Mouse (Mus musculus) midbrain, embryonic 15.5 days (tissue): ENCODE data around the gene Sdk2. TPM values are rescaled to one million over a fixed set of nuclear protein-coding genes. Genes with fewer than 3 reads are reported as not detected.

Experiments used
- ATAC-seq: fragments of 200-750 bp; cut with Nextera tagmentation; replicated peaks from 2 replicates; pipeline ENCODE4 v1.8.0; 2017; ENCODE audit warnings: moderate TSS enrichment
- H3K27ac ChIP-seq: fragments of 300-500 bp; sonication (generic); 2 replicates; pipeline ENCODE4 v1.5.1; 2015; ENCODE audit warnings: mild to moderate bottlenecking, inconsistent platforms
- H3K27me3 ChIP-seq: fragments of 300-500 bp; sonication (generic); replicated peaks from 2 replicates; pipeline ENCODE4 v1.6.1; 2015; ENCODE audit warnings: inconsistent platforms
- H3K36me3 ChIP-seq: fragments of 300-500 bp; sonication (generic); replicated peaks from 2 replicates; pipeline ENCODE4 v1.6.1; 2015; ENCODE audit warnings: inconsistent platforms
- H3K4me1 ChIP-seq: fragments of 300-500 bp; sonication (generic); 2 replicates; pipeline ENCODE4 v1.6.1; 2015; ENCODE audit warnings: inconsistent platforms
- H3K4me2 ChIP-seq: fragments of 300-500 bp; sonication (generic); 2 replicates; pipeline ENCODE4 v1.6.1; 2015; ENCODE audit warnings: inconsistent platforms, mild to moderate bottlenecking, moderate library complexity
- H3K4me3 ChIP-seq: fragments of 300-500 bp; sonication (generic); 2 replicates; pipeline ENCODE4 v1.5.1; 2015; ENCODE audit warnings: mild to moderate bottlenecking, inconsistent platforms
- H3K9ac ChIP-seq: fragments of 300-500 bp; sonication (generic); 2 replicates; pipeline ENCODE4 v1.6.1; 2015; ENCODE audit warnings: mild to moderate bottlenecking, inconsistent platforms
- H3K9me3 ChIP-seq: fragments of 300-500 bp; sonication (generic); 2 replicates; pipeline ENCODE4 v1.6.1; 2016; ENCODE audit warnings: inconsistent platforms
- WGBS: fragments of 180-500 bp; shearing (Covaris S2); methylation state at CpG from one replicate; pipeline ENCODE4 v1.1.7; 2015; ENCODE audit warnings: mixed read lengths; 5-methylcytosine and 5-hydroxymethylcytosine counted together
- polyA plus RNA-seq: library from polyadenylated mRNA; unstranded; fragments of >200 nt; fragmentation: Nextera tagmentation; extraction: Ambion mirVana; gene quantifications from 2 replicates; pipeline ENCODE4 v1.2.1, GENCODE M21; 2015

Sdk2 gene
- polyA plus RNA-seq, 1 experiment from 2014 or later = 6.0 TPM

DNA sequence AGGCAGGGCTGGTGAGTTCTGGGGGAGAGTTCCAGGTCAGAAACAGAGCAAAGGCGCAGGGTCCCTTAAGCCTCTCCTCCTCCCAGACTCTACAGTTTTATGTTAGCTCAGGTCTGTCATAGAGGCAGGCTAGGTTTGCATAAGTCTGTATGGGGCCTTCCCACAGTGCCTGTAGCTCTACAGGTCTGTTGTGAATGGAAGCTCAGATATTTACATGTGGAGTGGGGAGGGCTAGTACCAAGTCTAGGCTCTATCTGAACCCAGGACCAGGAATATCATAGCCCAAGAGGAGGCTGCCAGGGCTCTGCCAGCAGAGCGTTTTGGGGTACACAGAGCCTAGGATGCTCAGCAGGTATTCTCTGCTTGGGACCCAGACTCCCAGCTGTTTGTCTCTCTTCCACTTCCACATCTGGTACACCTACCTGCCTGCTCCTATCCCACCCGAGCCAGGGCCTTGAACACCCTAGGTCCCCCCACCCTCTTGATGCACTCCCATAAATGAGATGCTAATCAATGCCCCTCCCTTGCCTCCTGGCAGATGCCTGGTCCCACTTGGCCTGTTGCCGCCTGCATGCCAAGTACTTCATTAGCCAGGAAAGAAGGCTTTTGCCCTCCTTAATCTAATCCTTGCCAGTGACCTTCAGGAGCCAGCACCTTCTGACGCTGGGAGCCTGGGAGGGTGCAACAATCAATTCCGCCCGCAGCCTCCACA, 115.8 kb downstream of the Sdk2 start:
- WGBS = 27% methylated on average over 7 of the region's 7 CpGs
- Histone ChIP-seq H3K4me2 (peak overlapping the region; percentile 2; the same call in 1 of the 2 replicates), H3K4me1 (peaks cover 28% of the 10 kb centered on the region), H3K4me3 (no peak overlapping the region), H3K27ac (peak overlapping the region; percentile 11; the same call in 1 of the 2 replicates), H3K9ac (no peak overlapping the region), H3K36me3 (no peaks in the 10 kb centered on the region), H3K9me3 (no peaks in the 10 kb centered on the region), H3K27me3 (0 out of 2 replicates have a peak, but pooled peaks cover 3% of the 10 kb centered on the region)
- peak; percentile 55; the same call in 1 of the 2 replicates for ATAC-seq

DNA sequence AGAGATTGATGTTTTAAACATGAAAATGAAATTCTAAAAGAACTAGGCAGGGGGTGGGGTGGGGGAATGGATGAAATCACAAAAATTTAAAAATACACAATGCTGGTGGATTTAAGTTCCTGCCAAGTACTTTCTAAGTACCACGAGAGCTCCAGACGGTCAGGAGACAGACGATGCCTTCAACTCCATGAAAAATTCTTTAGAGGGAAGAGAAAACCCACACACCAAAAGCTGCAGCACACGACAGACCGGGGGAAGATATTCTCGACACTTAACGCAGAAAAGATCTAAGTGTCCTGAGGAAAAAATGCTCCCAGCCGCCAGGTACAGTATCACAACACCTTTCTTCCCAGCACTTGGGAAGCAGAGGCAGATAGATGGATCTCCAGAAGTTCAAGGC, 118.2 kb downstream of the Sdk2 start:
- H3K27ac ChIP-seq = no peak overlapping the region
- H3K4me2 ChIP-seq = no peak overlapping the region
- no peak overlapping the region for H3K4me3 ChIP-seq
- no peak overlapping the region for H3K9ac ChIP-seq
- no peaks in the 10 kb centered on the region for H3K36me3 ChIP-seq
- peaks cover 31% of the 10 kb centered on the region for H3K4me1 ChIP-seq
- WGBS = 80% methylated on average over 8 of the region's 8 CpGs
- 0 out of 2 replicates have a peak, but pooled peaks cover 3% of the 10 kb centered on the region for H3K27me3 ChIP-seq
- no peak for ATAC-seq
- H3K9me3 ChIP-seq = no peaks in the 10 kb centered on the region

DNA sequence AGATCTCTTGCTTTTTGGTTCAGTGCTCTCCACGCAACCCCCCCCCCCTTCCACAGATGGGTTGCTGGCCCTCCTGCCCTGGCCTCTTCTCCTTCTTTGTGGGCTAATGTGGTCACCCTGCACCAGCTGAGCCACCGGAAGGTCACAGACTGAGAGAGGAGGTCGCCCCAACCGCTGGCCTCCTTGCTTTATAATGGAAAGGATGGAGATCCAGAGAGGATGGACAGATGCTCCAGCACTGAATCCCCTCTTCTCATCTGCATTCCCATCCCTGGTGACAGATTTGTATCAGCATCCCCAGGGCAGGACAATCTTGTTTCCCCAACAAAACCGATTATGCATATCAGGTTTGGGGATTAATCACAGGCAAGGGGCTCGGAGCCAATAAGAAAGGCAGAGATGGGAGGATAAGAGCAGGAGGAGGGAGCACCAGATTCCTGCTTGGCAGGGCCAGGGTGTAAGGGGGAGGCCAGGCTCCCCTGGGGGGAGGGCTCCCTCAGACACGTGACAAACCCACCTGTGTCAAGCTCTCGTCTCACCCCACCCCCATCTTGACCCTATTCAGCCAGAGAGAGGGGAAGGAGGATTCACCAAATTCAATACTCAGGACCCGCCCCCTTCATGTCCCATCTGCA, 124.6 kb downstream of the Sdk2 start:
- peaks cover 18% of the 10 kb centered on the region for H3K4me1 ChIP-seq
- H3K9me3 ChIP-seq = no peaks in the 10 kb centered on the region
- H3K27me3 ChIP-seq = no peaks in the 10 kb centered on the region
- no peak overlapping the region for H3K4me2 ChIP-seq
- ATAC-seq = no peak
- no peak overlapping the region for H3K27ac ChIP-seq
- H3K4me3 ChIP-seq = no peak overlapping the region
- H3K36me3 ChIP-seq = no peaks in the 10 kb centered on the region
- no peak overlapping the region for H3K9ac ChIP-seq
- 29% methylated on average over 9 of the region's 9 CpGs for WGBS

DNA sequence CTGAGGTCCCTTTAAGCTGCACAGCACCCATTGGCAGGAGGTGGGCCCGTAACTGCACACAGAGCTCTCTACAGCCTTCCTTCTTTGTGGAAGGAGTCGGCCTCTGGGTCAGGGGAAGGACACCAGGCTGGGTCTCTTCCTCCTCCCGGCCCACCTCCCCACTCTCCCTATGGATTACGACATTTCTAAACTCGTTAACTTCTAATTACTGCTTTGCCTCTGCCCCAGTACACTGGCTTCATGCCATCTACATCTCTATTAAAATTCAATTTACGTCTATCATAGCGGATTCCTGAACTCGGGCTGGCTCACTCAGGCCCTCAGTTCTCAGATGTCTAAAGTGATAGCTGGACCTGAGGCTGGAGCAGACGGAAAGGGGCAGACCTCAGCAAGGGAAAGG, 133.2 kb downstream of the Sdk2 start:
- no peaks in the 10 kb centered on the region for H3K9me3 ChIP-seq
- H3K4me1 ChIP-seq = peaks cover 37% of the 10 kb centered on the region
- H3K9ac ChIP-seq = no peak overlapping the region
- H3K36me3 ChIP-seq = no peaks in the 10 kb centered on the region
- no peak overlapping the region for H3K27ac ChIP-seq
- no peaks in the 10 kb centered on the region for H3K27me3 ChIP-seq
- 44% methylated on average over 9 of the region's 9 CpGs for WGBS
- no peak overlapping the region for H3K4me2 ChIP-seq
- H3K4me3 ChIP-seq = no peak overlapping the region
- no peak for ATAC-seq

DNA sequence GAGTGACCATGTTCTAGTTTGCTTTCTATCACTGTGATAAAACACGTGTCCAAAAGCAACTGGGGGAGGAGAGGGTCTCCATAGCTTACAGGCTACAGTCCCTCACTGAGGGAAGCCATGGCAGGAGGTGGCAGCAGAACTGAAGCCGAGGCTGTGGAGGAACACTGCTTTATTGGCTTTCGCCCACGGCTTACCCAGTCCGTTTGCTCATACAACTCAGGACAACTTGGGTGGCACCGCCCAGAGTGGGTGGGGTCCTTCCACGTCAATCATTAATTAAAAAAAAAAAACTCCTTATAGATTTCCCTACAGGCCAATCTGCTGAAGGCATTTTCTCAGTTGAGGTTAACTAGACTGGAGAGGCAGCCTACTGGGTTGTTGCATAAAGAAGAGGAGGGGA, 133.9 kb downstream of the Sdk2 start:
- Histone ChIP-seq H3K9ac (no peak overlapping the region), H3K4me2 (no peak overlapping the region), H3K27me3 (no peaks in the 10 kb centered on the region), H3K27ac (no peak overlapping the region), H3K9me3 (no peaks in the 10 kb centered on the region), H3K36me3 (no peaks in the 10 kb centered on the region), H3K4me3 (no peak overlapping the region), H3K4me1 (peaks cover 44% of the 10 kb centered on the region)
- no peak for ATAC-seq
- 72% methylated on average over 7 of the region's 7 CpGs for WGBS

DNA sequence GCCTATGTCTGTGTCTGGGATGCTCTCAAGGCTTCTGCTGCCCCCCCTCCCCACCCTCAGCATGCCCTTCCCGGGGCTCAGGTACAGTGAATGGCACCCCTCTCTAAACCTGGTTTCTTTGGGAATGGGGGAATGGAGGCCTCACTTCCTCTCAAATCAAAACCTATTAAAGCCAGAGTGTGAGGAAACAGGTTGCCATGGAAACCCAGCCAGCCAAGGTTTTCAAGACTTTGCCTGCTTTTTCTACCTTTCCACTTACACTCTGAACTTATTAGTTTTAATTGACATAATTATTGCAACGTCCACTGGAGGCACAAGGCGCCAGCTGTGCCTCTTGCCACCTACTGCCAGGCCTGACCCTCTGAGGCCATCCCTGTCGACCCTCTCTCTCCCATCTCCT, 135.1 kb downstream of the Sdk2 start:
- Histone ChIP-seq H3K9ac (no peak overlapping the region), H3K36me3 (no peaks in the 10 kb centered on the region), H3K4me1 (peaks cover 51% of the 10 kb centered on the region), H3K27me3 (no peaks in the 10 kb centered on the region), H3K4me2 (no peak overlapping the region), H3K9me3 (no peaks in the 10 kb centered on the region), H3K4me3 (no peak overlapping the region), H3K27ac (peak overlapping the region; percentile 69)
- WGBS = 26% methylated on average over 4 of the region's 4 CpGs
- ATAC-seq = peak; percentile 41; the same call in 1 of the 2 replicates

DNA sequence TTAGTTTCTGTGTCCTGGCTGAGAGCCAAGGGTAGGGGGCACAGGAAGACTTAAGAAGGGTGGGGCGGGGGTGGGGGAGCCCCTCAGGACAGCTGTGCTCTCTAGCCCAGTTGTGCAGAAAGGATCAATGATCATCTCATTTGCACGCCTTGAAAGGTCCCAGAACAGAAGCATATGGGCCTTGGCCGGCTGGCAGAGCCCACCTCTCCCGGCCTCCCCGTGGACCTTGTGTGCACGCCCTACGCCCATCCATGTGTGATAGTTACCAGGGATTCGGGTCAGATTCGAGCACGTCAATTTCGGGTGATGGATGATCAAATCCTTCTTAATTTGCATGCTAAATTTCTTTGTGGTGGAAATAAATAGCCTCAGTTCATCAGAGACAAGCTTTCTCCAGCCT, 136.7 kb downstream of the Sdk2 start:
- H3K36me3 ChIP-seq = no peaks in the 10 kb centered on the region
- no peak overlapping the region for H3K4me2 ChIP-seq
- no peak for ATAC-seq
- no peak overlapping the region for H3K4me3 ChIP-seq
- H3K9me3 ChIP-seq = no peaks in the 10 kb centered on the region
- H3K9ac ChIP-seq = no peak overlapping the region
- 60% methylated on average over 11 of the region's 11 CpGs for WGBS
- peaks cover 47% of the 10 kb centered on the region for H3K4me1 ChIP-seq
- no peak overlapping the region for H3K27ac ChIP-seq
- no peaks in the 10 kb centered on the region for H3K27me3 ChIP-seq

DNA sequence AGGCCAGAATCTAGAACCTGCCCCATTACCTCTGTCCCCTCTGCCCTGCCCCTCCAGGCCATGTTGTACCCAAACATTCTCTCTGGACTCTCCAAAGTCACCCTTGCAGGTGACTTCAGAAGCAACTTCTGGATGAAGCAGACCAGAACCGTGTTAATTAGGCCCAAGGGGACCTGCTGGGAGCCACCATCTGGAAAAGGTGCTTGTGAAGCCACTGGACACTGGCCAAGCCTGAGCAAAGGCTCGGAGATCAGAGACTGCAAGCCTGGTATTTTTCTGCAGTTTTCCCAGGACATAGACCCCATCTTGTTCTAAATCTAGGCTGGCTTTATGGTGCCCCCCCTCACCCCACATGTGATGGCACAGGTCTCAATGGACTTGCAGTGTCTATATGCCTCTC, 138.0 kb downstream of the Sdk2 start:
- H3K4me3 ChIP-seq = no peak overlapping the region
- no peaks in the 10 kb centered on the region for H3K9me3 ChIP-seq
- H3K4me2 ChIP-seq = no peak overlapping the region
- no peak overlapping the region for H3K27ac ChIP-seq
- peaks cover 47% of the 10 kb centered on the region for H3K4me1 ChIP-seq
- H3K36me3 ChIP-seq = no peaks in the 10 kb centered on the region
- H3K9ac ChIP-seq = no peak overlapping the region
- ATAC-seq = no peak
- H3K27me3 ChIP-seq = no peaks in the 10 kb centered on the region
- 59% methylated on average over 2 of the region's 2 CpGs for WGBS

DNA sequence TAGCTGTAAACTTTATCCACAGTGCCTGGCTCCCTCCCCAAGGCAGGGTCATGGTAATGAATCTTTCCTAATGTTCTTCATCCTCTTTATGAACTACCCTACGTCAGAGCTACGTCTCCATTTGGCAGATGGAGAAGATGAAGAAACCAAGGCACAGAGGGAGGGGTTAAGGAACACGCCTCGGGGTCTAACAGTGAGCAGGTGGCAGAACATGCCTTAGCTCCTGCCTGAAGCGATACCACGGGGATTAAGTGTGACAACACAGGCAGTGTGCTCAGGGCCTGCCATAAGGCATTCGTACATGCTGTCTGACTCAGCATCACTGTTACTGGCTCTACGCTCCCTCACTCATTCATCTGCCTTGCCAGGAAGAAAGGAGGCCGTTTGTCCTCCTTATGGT, 138.6 kb downstream of the Sdk2 start:
- no peak for ATAC-seq
- Histone ChIP-seq H3K4me3 (no peak overlapping the region), H3K36me3 (no peaks in the 10 kb centered on the region), H3K4me1 (peaks cover 45% of the 10 kb centered on the region), H3K27me3 (no peaks in the 10 kb centered on the region), H3K4me2 (no peak overlapping the region), H3K27ac (no peak overlapping the region), H3K9me3 (no peaks in the 10 kb centered on the region), H3K9ac (no peak overlapping the region)
- WGBS = 55% methylated on average over 9 of the region's 9 CpGs

DNA sequence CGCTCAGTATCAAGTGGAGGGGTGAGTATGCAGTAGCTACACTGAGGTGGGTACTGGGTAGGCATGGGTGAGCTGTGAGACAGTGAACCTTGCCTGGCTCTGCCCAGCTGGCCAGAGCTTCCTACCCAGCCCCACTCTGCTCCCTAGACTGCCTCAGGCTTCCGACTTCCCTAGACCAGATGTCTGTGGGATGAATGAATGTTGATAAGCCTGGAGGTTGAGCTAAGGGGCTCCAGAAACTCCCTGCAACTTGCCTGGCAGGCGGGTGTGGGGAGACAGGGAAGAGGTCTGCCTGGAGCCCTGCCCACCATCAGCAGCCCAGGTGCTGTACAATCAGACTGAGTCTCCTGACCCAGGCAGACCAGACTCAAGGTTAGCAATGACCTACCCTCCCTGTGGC, 139.0 kb downstream of the Sdk2 start:
- no peak overlapping the region for H3K9ac ChIP-seq
- no peak for ATAC-seq
- no peaks in the 10 kb centered on the region for H3K36me3 ChIP-seq
- H3K9me3 ChIP-seq = no peaks in the 10 kb centered on the region
- WGBS = 84% methylated on average over 3 of the region's 3 CpGs
- H3K27me3 ChIP-seq = no peaks in the 10 kb centered on the region
- no peak overlapping the region for H3K4me3 ChIP-seq
- no peak overlapping the region for H3K27ac ChIP-seq
- H3K4me2 ChIP-seq = no peak overlapping the region
- H3K4me1 ChIP-seq = peaks cover 48% of the 10 kb centered on the region

DNA sequence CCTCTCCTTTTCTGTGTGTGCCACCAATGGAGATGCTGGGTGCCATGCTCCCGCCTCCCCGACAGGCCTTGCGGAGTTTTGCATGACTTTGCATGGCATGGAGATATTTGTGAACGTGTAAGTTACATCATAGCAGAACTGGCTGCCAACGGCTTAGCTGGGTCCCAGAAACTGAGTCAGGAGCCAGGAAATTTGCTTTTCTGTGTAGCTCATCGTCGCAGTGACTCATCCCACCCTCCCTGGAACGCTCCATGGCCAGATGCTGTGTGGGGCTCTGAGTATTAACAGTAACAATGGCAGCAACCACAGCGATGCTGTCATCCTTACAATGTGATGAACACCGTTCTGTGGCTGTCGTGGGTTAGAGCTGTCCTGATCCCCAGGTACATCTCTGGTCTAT, 139.6 kb downstream of the Sdk2 start:
- ATAC-seq = no peak
- 83% methylated on average over 11 of the region's 11 CpGs for WGBS
- H3K4me3 ChIP-seq = no peak overlapping the region

DNA sequence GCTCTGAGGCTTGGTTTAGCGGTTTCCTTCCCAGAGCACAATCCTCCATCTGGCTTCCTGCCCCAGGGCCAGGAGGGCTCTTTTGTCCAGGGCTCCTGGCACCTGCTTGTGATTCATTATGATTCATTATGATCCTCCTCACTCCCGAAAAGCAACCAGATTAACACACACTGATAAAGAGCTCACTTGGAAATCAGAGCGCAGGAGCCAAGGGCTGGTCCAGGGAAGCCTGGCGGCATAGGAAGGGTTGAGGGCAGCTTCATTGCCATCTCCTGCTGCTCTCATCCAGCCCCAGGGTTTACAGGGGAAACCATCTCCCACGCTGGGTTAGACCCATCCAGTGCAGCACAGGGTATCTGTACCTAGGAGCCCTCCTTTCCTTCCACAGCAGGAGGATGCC, 143.7 kb downstream of the Sdk2 start:
- no peaks in the 10 kb centered on the region for H3K36me3 ChIP-seq
- no peak overlapping the region for H3K9ac ChIP-seq
- no peak overlapping the region for H3K4me2 ChIP-seq
- ATAC-seq = peak; percentile 54; the same call in 1 of the 2 replicates
- H3K27ac ChIP-seq = peak overlapping the region; percentile 25; the same call in 1 of the 2 replicates
- no peak overlapping the region for H3K4me3 ChIP-seq
- no peaks in the 10 kb centered on the region for H3K9me3 ChIP-seq
- H3K4me1 ChIP-seq = peaks cover 20% of the 10 kb centered on the region
- WGBS = 12% methylated on average over 5 of the region's 5 CpGs
- H3K27me3 ChIP-seq = no peaks in the 10 kb centered on the region

More for the DNA sequence above, 139.6 kb downstream of the Sdk2 start:
- Histone ChIP-seq H3K9me3 (no peaks in the 10 kb centered on the region), H3K9ac (no peak overlapping the region), H3K36me3 (no peaks in the 10 kb centered on the region), H3K27ac (no peak overlapping the region), H3K4me2 (no peak overlapping the region), H3K27me3 (no peaks in the 10 kb centered on the region), H3K4me1 (peaks cover 46% of the 10 kb centered on the region)
